Mouse (Mus musculus): ENCODE results near the gene Lsm14b. TPM values are rescaled to one million over a fixed set of nuclear protein-coding genes. Genes with fewer than 3 reads are reported as not detected.

Lsm14b gene
- 84.5 TPM for polyA plus RNA-seq (2015; fragmentation: Illumina TruSeq; extraction: RNeasy Lipid Tissue Mini Kit (QIAGEN cat#74804); ENCODE audit: low read depth, low replicate concordance)

GRCm38 (mm10) chr2:180024401-180025098 lies at the start of gene Lsm14b:
Gene Lsm14b (plus strand): TSS chr2:180024987.

GRCm38 (mm10) chr2:179976628-179977343 lies 48.0 kb upstream of the Lsm14b start, which contains the start of gene Taf4:
Gene Taf4 (minus strand): TSS chr2:179976646.

GRCm38 (mm10) chr2:180042256-180042857 lies 17.6 kb downstream of the Lsm14b start, which contains the start of the genes Psma7 and Ss18l1:
Gene Psma7 (minus strand): TSS chr2:180042433.
Gene Ss18l1 (plus strand): TSS chr2:180042509.

GRCm38 (mm10) chr2:180070481-180071453 lies 46.0 kb downstream of the Lsm14b start, which contains the start of gene Mtg2:
Gene Mtg2 (plus strand): TSS chr2:180070588.

Other genes with a start within 250 kb of the Lsm14b start
- gene Taf4, start 48.3 kb upstream of the Lsm14b start, polyA plus RNA-seq (2015; fragmentation: Illumina TruSeq; extraction: RNeasy Lipid Tissue Mini Kit (QIAGEN cat#74804); ENCODE audit: low read depth, low replicate concordance): 13.3 TPM
- gene Psma7, start 17.4 kb downstream of the Lsm14b start, polyA plus RNA-seq (2015; fragmentation: Illumina TruSeq; extraction: RNeasy Lipid Tissue Mini Kit (QIAGEN cat#74804); ENCODE audit: low read depth, low replicate concordance): 269 TPM
- gene Ss18l1, start 17.5 kb downstream of the Lsm14b start, polyA plus RNA-seq (2015; fragmentation: Illumina TruSeq; extraction: RNeasy Lipid Tissue Mini Kit (QIAGEN cat#74804); ENCODE audit: low read depth, low replicate concordance): 30.5 TPM
- 18.5 TPM for gene Mtg2, start 45.6 kb downstream of the Lsm14b start, polyA plus RNA-seq (2015; fragmentation: Illumina TruSeq; extraction: RNeasy Lipid Tissue Mini Kit (QIAGEN cat#74804); ENCODE audit: low read depth, low replicate concordance)
- 70.5 TPM for gene Hrh3, start 79.5 kb downstream of the Lsm14b start, polyA plus RNA-seq (2015; fragmentation: Illumina TruSeq; extraction: RNeasy Lipid Tissue Mini Kit (QIAGEN cat#74804); ENCODE audit: low read depth, low replicate concordance)
- gene Osbpl2, start 94.3 kb downstream of the Lsm14b start, polyA plus RNA-seq (2015; fragmentation: Illumina TruSeq; extraction: RNeasy Lipid Tissue Mini Kit (QIAGEN cat#74804); ENCODE audit: low read depth, low replicate concordance): 56.1 TPM
- gene Adrm1, start 146.5 kb downstream of the Lsm14b start, polyA plus RNA-seq (2015; fragmentation: Illumina TruSeq; extraction: RNeasy Lipid Tissue Mini Kit (QIAGEN cat#74804); ENCODE audit: low read depth, low replicate concordance): 92.4 TPM
- gene Lama5, start 200.9 kb downstream of the Lsm14b start, polyA plus RNA-seq (2015; fragmentation: Illumina TruSeq; extraction: RNeasy Lipid Tissue Mini Kit (QIAGEN cat#74804); ENCODE audit: low read depth, low replicate concordance): 5.9 TPM
- 1,750 TPM for gene Rps21, start 232.4 kb downstream of the Lsm14b start, polyA plus RNA-seq (2015; fragmentation: Illumina TruSeq; extraction: RNeasy Lipid Tissue Mini Kit (QIAGEN cat#74804); ENCODE audit: low read depth, low replicate concordance)
- 27.5 TPM for gene Cables2, start 248.5 kb downstream of the Lsm14b start, polyA plus RNA-seq (2015; fragmentation: Illumina TruSeq; extraction: RNeasy Lipid Tissue Mini Kit (QIAGEN cat#74804); ENCODE audit: low read depth, low replicate concordance)